Mouse (Mus musculus): ENCODE results near the gene Olfr875. TPM values are rescaled to one million over a fixed set of nuclear protein-coding genes. Genes with fewer than 3 reads are reported as not detected.

The Olfr875 gene
- total and polyA plus RNA-seq, 3 experiments: not detected

GRCm38 (mm10) chr9:37744806-37745205 is 26.9 kb upstream of the Olfr875 start, which contains the start of gene Olfr874:
TSS of gene Olfr874 (plus strand) at chr9:37745106.
- in situ Hi-C loops (cut with MboI; ENCODE audit: low pct_ligation_motif_present, low pct_unique_long_range_greater_than_20kb, low sequenced_read_pairs): no loop called here
- Histone ChIP-seq H3K79me2 (replicated peaks; ENCODE audit: control insufficient read depth, extremely low read depth, insufficient read depth, poor library complexity, severe bottlenecking) (no peaks in the 10 kb centered on the region), H3K36me3 (replicated peaks in 1 of 2; ENCODE audit: control insufficient read depth in 1 of 2, insufficient read depth in 1 of 2, low read length in 1 of 2) (no peaks in the 10 kb centered on the region), H3K27ac (ENCODE audit: insufficient read depth, low read depth) (no peak within 1 kb of the TSS), H3K4me3 (replicated peaks in 1 of 3; ENCODE audit: low read depth in 2 of 3, low read length in 2 of 3, poor library complexity in 1 of 3) (no peak within 1 kb of the TSS), H3K9ac (ENCODE audit: insufficient read depth, low read depth) (no peak within 1 kb of the TSS), H3K4me1 (ENCODE audit: control insufficient read depth in 1 of 2, insufficient read depth in 2 of 2) (no peaks in the 10 kb centered on the region), H3K27me3 (replicated peaks) (no peaks in the 10 kb centered on the region), H3K4me2 (ENCODE audit: insufficient read depth, low read depth, poor library complexity, severe bottlenecking) (no peak within 1 kb of the TSS), H3K9me3 (replicated peaks; ENCODE audit: low read length) (no peaks in the 10 kb centered on the region)
- DNase-seq (ENCODE audit: extremely low read depth): no peak
- TF ChIP-seq CHD1 (IDR thresholded peaks at IDR 0.05; ENCODE audit: low read depth, low read length): no peak
- TF ChIP-seq ZNF384 (IDR thresholded peaks at IDR 0.05; ENCODE audit: low read depth, low read length): no peak
- no peak for TF ChIP-seq ELF1 (IDR thresholded peaks at IDR 0.05; ENCODE audit: low read depth, low read length)
- no peak for TF ChIP-seq MXI1 (IDR thresholded peaks at IDR 0.05; ENCODE audit: low read depth, low read length)
- dilution Hi-C loops (cut with MboI; ENCODE audit: extremely low pct_ligation_motif_present, extremely low pct_unique_long_range_greater_than_20kb, low sequenced_read_pairs): no loop called here

DNA sequence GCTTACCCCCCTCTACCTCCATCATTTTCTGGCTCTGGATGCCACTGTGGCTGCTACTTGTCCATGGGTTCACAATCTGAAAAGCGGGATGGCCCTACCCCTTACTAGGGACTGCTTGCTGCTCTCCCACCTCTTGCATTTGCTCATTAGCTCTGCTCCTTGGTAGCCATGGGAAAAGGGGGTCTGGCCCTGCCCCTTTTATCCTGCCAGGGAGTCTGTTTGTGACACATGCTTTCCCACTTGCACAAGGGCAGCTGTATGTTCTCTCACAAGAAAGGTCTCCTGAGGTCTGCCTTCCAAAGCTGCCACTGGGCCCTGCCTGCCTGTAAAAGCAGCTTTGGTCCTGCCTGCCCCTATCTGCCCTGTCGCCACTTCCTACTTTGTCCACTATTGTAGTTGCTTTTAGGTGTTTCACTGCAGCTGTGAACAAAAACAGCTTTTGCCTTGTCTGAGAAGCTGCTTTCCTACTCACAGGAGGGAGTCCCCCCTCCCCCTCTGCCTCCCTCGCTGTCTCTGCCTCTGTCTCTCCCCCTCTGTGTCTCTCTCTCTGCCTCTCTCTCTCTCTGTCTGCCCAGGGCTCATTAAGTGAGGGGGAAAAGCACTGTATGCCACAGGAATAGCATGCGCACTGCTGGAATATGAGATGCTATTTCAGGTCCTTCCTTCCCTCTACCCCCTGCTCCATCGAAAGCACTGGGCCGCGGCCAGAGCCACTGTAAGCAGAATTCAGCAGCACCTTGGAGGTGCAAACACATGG is 21.2 kb upstream of the Olfr875 start:
- no peak for DNase-seq (ENCODE audit: extremely low read depth)
- no peak overlapping the region for H3K4me2 ChIP-seq (ENCODE audit: insufficient read depth, low read depth, poor library complexity, severe bottlenecking)
- no peaks in the 10 kb centered on the region for H3K36me3 ChIP-seq (replicated peaks in 1 of 2; ENCODE audit: control insufficient read depth in 1 of 2, insufficient read depth in 1 of 2, low read length in 1 of 2)
- H3K4me3 ChIP-seq (replicated peaks in 1 of 3; ENCODE audit: low read depth in 2 of 3, low read length in 2 of 3, poor library complexity in 1 of 3): no peak overlapping the region
- in situ Hi-C loops (cut with MboI; ENCODE audit: low pct_ligation_motif_present, low pct_unique_long_range_greater_than_20kb, low sequenced_read_pairs) (loop anchor here (25.0 kb wide), 1 partner anchor 187 kb away; no protein-coding TSS in a partner anchor), dilution Hi-C loops (cut with MboI; ENCODE audit: extremely low pct_ligation_motif_present, extremely low pct_unique_long_range_greater_than_20kb, low sequenced_read_pairs) (no loop called here)
- H3K27me3 ChIP-seq (replicated peaks): no peaks in the 10 kb centered on the region
- TF ChIP-seq SMC3 (IDR thresholded peaks at IDR 0.05; ENCODE audit: low read depth, low read length) (no peak), ETS1 (conservative IDR thresholded peaks at IDR 0.05; ENCODE audit: low read depth, low read length) (no peak), POLR2A (IDR thresholded peaks at IDR 0.05; ENCODE audit: low read depth, low read length) (no peak), CHD2 (IDR thresholded peaks at IDR 0.05; ENCODE audit: low read length) (no peak)
- H3K4me1 ChIP-seq (ENCODE audit: control insufficient read depth in 1 of 2, insufficient read depth in 2 of 2): no peaks in the 10 kb centered on the region
- H3K9ac ChIP-seq (ENCODE audit: insufficient read depth, low read depth): no peak overlapping the region
- H3K27ac ChIP-seq (ENCODE audit: insufficient read depth, low read depth): no peak overlapping the region
- H3K79me2 ChIP-seq (replicated peaks; ENCODE audit: control insufficient read depth, extremely low read depth, insufficient read depth, poor library complexity, severe bottlenecking): no peaks in the 10 kb centered on the region
- no peaks in the 10 kb centered on the region for H3K9me3 ChIP-seq (replicated peaks; ENCODE audit: low read length)

- dilution Hi-C loops (cut with MboI; ENCODE audit: extremely low pct_ligation_motif_present, extremely low pct_unique_long_range_greater_than_20kb, low sequenced_read_pairs) (no loop called here), in situ Hi-C loops (cut with MboI; ENCODE audit: low pct_ligation_motif_present, low pct_unique_long_range_greater_than_20kb, low sequenced_read_pairs) (loop anchor here (25.0 kb wide), 1 partner anchor 186 kb away; no protein-coding TSS in a partner anchor)
- no peaks in the 10 kb centered on the region for H3K4me1 ChIP-seq (ENCODE audit: control insufficient read depth in 1 of 2, insufficient read depth in 2 of 2)
- H3K36me3 ChIP-seq (replicated peaks in 1 of 2; ENCODE audit: control insufficient read depth in 1 of 2, insufficient read depth in 1 of 2, low read length in 1 of 2): no peaks in the 10 kb centered on the region
- H3K9me3 ChIP-seq (replicated peaks; ENCODE audit: low read length): no peaks in the 10 kb centered on the region
- no peaks in the 10 kb centered on the region for H3K79me2 ChIP-seq (replicated peaks; ENCODE audit: control insufficient read depth, extremely low read depth, insufficient read depth, poor library complexity, severe bottlenecking)
- no peaks in the 10 kb centered on the region for H3K27me3 ChIP-seq (replicated peaks)
- H3K4me3 ChIP-seq (replicated peaks in 1 of 3; ENCODE audit: low read depth in 2 of 3, low read length in 2 of 3, poor library complexity in 1 of 3): no peak overlapping the region
- H3K27ac ChIP-seq (ENCODE audit: insufficient read depth, low read depth): no peak overlapping the region
- DNase-seq (ENCODE audit: extremely low read depth): no peak
- no peak for TF ChIP-seq E2F4 (IDR thresholded peaks at IDR 0.05; ENCODE audit: insufficient replicate concordance, low read depth, low read length)
- no peak for TF ChIP-seq JUND (conservative IDR thresholded peaks at IDR 0.05; ENCODE audit: low read depth, low read length)
- no peak for TF ChIP-seq MAZ (IDR thresholded peaks at IDR 0.05; ENCODE audit: low read depth, low read length)
- TF ChIP-seq SIN3A (IDR thresholded peaks at IDR 0.05; ENCODE audit: low read length): no peak
- TF ChIP-seq ZKSCAN1 (IDR thresholded peaks at IDR 0.05; ENCODE audit: borderline replicate concordance, low read depth, low read length): no peak
- no peak for TF ChIP-seq POLR2A (IDR thresholded peaks at IDR 0.05; ENCODE audit: low read depth, low read length)
- no peak for TF ChIP-seq EP300 (IDR thresholded peaks at IDR 0.05; ENCODE audit: low read length)
- no peak for TF ChIP-seq UBTF (IDR thresholded peaks at IDR 0.05; ENCODE audit: low read depth, low read length)
- no peak for TF ChIP-seq MAX (IDR thresholded peaks at IDR 0.05; ENCODE audit: low read length)
- TF ChIP-seq SMC3 (IDR thresholded peaks at IDR 0.05; ENCODE audit: low read depth, low read length): no peak
- TF ChIP-seq TBP (conservative IDR thresholded peaks at IDR 0.05; ENCODE audit: low read depth, low read length): no peak
- H3K4me2 ChIP-seq (ENCODE audit: insufficient read depth, low read depth, poor library complexity, severe bottlenecking): no peak overlapping the region
- H3K9ac ChIP-seq (ENCODE audit: insufficient read depth, low read depth): no peak overlapping the region
These were observed 20.2 kb upstream of the Olfr875 start for GRCm38 (mm10) chr9:37751467-37751866.
